Mouse (Mus musculus) myocyte (in vitro differentiated cells): ENCODE results near the gene Hivep2.

Experiments
- CEBPB ChIP-seq: IDR thresholded peaks from 2 replicates; pipeline ENCODE4 v1.6.1; 2011; ENCODE audit warnings: mild to moderate bottlenecking, moderate library complexity; ENCODE audit not compliant: poor library complexity, insufficient read depth, severe bottlenecking
- E2F4 ChIP-seq: IDR thresholded peaks from one replicate; pipeline ENCODE4 v1.6.1; 2011; ENCODE audit warnings: mild to moderate bottlenecking, control low read depth, moderate library complexity; ENCODE audit not compliant: insufficient read depth
- MAX ChIP-seq: IDR thresholded peaks from one replicate; pipeline ENCODE4 v1.6.1; 2011; ENCODE audit warnings: low read depth, mild to moderate bottlenecking, control low read depth
- MYOD1 ChIP-seq, 3 experiments: IDR thresholded peaks; one replicate each; pipeline ENCODE4 v1.6.1; 2011; ENCODE audit warnings: control low read depth in 2 of 3, low read depth in 2 of 3, mild to moderate bottlenecking in 2 of 3, moderate library complexity in 1 of 3; ENCODE audit not compliant: insufficient read length in 2 of 3, control insufficient read depth in 1 of 3
- MYOG ChIP-seq, 3 experiments: IDR thresholded peaks; one replicate each; pipeline ENCODE4 v1.6.1; 2011; ENCODE audit warnings: control low read depth in 2 of 3, low read depth in 2 of 3, mild to moderate bottlenecking in 2 of 3; ENCODE audit not compliant: insufficient read length in 2 of 3, control insufficient read depth in 1 of 3, insufficient read depth in 1 of 3
- POLR2A ChIP-seq: IDR thresholded peaks from one replicate; pipeline ENCODE4 v1.6.1; 2011; ENCODE audit warnings: low read depth, mild to moderate bottlenecking, control low read depth, moderate library complexity; ENCODE audit not compliant: insufficient read length
- POLR2AphosphoS2 ChIP-seq: IDR thresholded peaks from one replicate; pipeline ENCODE4 v1.6.1; 2011; ENCODE audit warnings: low read depth, control low read depth; ENCODE audit not compliant: insufficient read length
- SRF ChIP-seq: IDR thresholded peaks from one replicate; pipeline ENCODE4 v1.6.1; 2011; ENCODE audit warnings: low read depth; ENCODE audit not compliant: control insufficient read depth, insufficient read length
- TCF12 ChIP-seq: IDR thresholded peaks from one replicate; pipeline ENCODE4 v1.6.1; 2011; ENCODE audit warnings: mild to moderate bottlenecking, control low read depth; ENCODE audit not compliant: poor library complexity, insufficient read depth, severe bottlenecking
- TCF3 ChIP-seq: IDR thresholded peaks from one replicate; pipeline ENCODE4 v1.6.1; 2011; ENCODE audit warnings: low read depth, control low read depth; ENCODE audit not compliant: insufficient read length
- USF1 ChIP-seq: IDR thresholded peaks from one replicate; pipeline ENCODE4 v1.6.1; 2011; ENCODE audit warnings: low read depth, mild to moderate bottlenecking, control low read depth, moderate library complexity

GRCm38 (mm10) chr10:13988757-13989156 is 22.9 kb downstream of the Hivep2 start:
- TF ChIP-seq POLR2AphosphoS2 (no peak), SRF (no peak), MAX (no peak), USF1 (no peak), POLR2A (no peak), TCF3 (no peak), CEBPB (no peak), E2F4 (no peak), TCF12 (no peak), MYOD1 (IDR thresholded peaks at IDR 0.05; ENCODE audit: control insufficient read depth in 1 of 3, insufficient read length in 2 of 3, low read depth in 2 of 3) (no peak), MYOG (IDR thresholded peaks at IDR 0.05; ENCODE audit: control insufficient read depth in 1 of 3, insufficient read depth in 1 of 3, insufficient read length in 2 of 3, low read depth in 2 of 3) (no peak)
